1 mouse cellular context compared by ENCODE assay signal in genomic region chr13:63410578-63411298, GRCm38 (mm10).
TF ChIP-seq lines count a peak whose summit lies in the region.

No protein-coding gene starts in this region.

TF ChIP-seq in MEL, 35 proteins besides CTCF, POLR2A, EP300 and RAD21 (continued from another document):
- TF ChIP-seq USF2 (IDR thresholded peaks at IDR 0.05; ENCODE audit: borderline replicate concordance in 1 of 2, insufficient read depth in 1 of 2, low read depth in 1 of 2, low read length in 2 of 2) = no peak
- peak; percentile 38; the same call in 1 of the 2 replicates for TF ChIP-seq NELFE (IDR thresholded peaks at IDR 0.05; ENCODE audit: low read depth, low read length)
- no peak for TF ChIP-seq MEF2A (IDR thresholded peaks at IDR 0.05; ENCODE audit: extremely low read depth, insufficient replicate concordance, low read depth, low read length, poor library complexity, severe bottlenecking)
- peak; percentile 85 for TF ChIP-seq TCF12 (IDR thresholded peaks at IDR 0.05; ENCODE audit: low read depth, low read length)
